Mouse (Mus musculus): Measurements from ENCODE around the gene Dicer1.

Gene Dicer1

DNA sequence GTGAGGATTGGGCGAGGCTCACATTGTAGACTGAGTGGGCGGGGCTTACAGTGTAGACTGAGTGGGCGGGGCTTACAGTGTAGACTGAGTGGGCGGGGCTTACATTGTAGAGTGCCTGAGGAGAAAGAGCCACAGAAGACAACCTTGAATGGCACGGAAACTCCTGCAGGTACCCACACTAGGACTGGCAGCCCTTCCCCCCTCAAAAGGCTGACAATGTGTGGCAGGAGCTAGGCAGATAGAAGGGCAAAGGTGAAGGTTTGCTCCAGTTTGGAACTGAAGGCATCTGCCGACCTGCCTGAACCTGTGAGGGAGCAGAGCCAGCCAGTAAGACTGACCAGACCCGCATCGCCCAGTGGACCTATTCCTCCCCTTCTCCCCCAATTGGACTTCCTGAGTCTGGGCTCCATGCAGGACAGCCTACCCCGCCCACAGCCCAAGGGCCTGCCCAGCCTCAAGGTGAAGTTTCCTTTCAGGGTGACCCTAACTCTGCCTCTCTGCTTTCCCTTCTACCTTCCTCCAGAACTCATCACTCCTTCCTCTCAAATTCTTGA, 74.3 kb downstream of the Dicer1 start:
- 93% methylated on average over 9 of the region's 9 CpGs for WGBS

DNA sequence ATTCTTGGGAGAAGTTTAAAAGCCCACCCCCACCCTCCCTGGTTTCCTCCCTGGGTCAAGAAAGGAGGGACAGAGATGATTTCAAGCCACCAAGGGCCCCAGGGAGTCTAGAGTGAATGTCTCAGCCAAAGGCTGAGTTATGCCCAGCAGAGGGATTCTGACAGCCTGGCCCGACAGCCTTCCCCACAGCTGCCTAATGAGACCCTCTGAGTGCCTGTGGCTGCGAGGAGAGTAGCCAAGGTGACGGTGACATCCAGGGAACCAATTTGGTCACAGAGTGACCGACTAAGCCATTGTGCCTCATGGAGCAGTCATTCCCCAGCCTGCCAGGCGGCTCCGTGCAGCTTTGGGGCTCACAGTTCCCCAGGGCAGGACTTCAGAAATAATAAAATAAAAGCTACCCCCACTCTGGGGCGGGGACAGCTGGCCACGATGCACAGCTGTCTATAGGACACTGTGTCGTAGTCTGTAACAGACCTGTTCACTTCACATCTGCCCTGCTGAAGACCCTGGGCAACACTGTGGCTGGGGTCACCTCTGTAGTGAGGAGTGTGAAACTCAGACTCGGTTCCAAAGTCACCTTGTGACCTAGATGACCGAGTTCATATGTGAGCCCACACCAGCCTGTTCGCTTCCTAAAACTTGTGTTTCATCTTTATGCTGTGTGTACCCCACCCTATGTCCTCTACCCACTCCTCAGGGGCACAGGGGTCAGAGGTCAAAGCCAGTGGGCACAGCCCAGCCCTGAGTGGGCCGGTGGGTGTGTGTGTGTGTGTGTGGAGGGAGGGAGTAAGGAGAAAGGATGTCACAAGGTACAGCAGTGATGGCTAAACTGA, 75.0 kb downstream of the Dicer1 start:
- 78% methylated on average over 13 of the region's 13 CpGs for WGBS

DNA sequence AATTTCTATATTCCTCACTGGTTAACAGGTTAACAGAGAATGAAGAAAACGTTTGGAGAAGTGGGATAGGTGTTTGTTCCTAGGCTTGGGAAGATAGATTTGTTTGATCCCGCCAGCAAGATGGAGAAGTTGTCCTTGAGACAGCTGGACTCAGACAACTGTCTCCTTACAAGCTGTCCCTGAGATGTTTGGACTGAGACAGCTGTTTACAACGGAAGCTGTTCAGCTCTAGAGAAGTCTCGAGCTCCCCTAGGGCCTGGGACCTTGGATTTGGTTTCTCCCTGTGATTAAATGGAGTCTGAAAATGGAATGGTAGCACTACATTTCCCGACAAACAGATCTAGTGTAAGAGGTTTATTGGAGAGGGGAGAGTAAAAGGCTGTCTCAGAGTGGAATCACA, 78.8 kb downstream of the Dicer1 start:
- WGBS = 75% methylated on average over 5 of the region's 5 CpGs

DNA sequence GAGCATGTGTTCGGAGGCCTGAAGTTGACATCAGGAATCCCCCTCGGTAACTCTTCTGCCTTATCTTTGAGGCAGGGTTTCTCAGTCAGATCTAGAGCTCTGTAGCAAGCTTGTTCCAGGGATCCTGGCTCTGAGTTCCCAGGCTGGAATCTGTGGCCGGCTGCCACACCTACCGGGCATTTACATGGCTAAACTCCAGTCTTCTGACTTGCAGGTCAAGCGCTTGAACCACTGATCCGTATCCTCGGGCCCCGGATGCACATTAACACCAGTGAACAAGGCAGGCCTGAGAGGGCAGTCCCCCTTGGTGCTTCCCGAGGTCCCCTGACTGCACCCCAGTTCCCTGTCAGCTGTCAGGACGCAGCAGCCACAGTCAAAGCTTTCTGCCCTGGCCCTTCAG, 79.3 kb downstream of the Dicer1 start:
- WGBS = 77% methylated on average over 10 of the region's 10 CpGs

DNA sequence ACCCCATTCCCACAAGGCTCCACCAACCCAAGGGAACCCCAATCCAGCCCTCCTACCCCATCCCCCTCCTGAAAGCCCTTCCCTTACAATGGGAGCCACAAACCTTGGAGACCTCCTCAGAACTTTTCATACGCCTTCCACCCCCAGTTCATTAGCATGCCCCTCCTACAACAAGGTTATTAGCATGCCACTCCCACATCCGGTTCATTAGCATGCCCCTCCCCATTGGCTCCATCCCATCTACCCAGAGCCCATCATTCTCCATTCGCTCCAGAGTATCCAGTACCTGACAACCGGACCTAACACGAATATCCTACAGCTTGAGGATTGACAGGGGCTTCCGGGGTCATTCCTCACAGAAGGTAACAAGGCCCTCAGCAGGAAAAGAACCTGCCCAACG, 83.9 kb downstream of the Dicer1 start:
- WGBS = 78% methylated on average over 7 of the region's 7 CpGs

DNA sequence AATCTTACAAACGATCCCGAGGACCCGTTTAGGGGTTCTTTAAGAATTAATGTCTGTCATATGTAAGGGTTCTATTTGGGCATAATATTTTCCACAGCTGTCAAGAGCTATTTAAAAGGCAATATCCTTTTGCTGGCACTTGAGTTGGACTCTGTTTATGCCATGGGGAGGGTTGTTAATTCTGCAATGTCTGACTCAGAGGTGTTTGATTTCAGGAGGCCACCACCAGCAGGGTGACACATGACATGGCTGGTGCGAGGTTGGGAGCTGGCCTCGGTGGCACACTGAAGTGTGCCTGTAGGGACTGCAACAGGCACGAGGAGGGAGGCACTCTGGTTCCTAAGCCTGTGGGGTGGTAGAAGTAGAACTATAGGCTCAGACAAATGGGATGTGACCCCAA, 85.8 kb downstream of the Dicer1 start:
- WGBS = 84% methylated on average over 6 of the region's 6 CpGs

DNA sequence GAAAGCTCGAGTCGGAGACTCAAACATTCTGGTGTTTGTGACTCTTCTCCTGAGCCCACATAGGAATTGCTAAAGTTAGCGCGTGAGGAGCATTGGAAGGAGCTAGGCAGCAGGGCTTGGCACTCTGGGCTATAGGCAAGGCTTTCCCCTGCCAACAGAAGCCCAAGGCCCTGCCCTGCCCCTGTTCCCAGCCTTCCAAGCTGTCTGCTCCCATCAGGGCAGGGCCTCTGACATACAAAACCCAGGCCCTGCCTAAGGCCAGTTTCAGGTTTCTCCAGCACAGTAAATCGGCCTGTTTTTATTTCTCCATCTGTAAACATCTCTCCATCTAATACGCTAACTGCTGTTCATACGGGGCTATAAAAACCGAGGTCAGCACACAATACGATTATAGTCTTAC, 86.2 kb downstream of the Dicer1 start:
- WGBS = 82% methylated on average over 9 of the region's 9 CpGs

DNA sequence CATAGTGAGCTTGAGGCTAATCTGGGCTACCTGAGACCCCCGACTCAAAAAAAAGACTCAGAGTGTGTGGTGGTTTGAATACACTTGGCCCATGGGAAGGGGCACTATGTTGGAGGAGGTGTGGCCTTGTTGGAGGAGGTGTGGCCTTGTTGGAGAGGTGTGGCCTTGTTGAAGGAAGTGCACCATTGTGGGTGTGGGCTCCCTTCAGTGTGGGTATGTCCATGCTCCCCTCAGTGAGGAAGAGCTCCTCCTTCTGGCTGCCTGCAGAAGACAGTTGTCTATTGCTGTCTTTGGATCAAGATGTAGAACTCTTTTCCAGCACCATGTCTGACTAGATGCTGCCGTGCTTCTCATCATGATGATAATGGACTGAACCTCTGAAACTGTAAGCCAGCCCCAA, 95.6 kb downstream of the Dicer1 start:
- WGBS = 95% methylated on average over 2 of the region's 2 CpGs

DNA sequence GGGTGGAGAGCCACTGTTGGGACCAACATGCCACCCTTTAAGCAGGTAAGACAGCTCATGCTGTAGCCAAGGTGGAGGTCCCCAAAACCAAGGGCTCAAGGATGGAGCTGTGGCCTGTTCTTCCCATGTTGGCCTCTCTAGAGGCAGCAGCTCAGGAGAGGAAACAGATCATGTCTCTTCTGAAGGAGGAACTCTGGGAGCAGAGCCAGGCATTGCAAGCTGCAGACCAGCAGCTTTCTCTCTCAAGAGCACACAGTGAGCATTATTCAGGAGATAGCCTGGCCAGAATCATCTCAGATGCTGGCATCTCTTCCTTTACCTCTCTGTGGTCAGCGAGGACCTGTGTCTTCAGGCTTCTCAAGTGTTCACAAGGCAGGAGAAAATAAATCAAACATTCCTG, 96.7 kb downstream of the Dicer1 start:
- WGBS = 52% methylated on average over 1 of the region's 1 CpGs

DNA sequence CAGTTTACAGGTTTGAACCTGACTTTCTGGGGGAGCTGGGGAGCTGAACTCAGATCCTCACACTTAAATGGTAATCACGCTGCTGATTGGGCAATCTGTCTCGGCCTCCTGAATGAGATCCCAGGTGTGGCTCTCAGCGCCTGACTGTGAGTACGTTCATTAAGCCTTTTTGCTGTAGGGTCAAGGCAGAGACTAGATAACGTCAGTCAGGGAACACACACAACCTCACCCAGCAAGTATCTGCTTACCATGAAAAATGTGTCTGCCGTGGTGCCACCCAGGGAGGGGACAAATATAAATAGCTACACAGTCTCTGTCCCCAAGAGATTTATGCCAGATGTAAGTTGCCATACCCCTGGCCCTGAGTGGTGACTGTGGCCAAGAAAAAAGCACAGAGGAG, 99.7 kb downstream of the Dicer1 start:
- WGBS = 81% methylated on average over 6 of the region's 6 CpGs

DNA sequence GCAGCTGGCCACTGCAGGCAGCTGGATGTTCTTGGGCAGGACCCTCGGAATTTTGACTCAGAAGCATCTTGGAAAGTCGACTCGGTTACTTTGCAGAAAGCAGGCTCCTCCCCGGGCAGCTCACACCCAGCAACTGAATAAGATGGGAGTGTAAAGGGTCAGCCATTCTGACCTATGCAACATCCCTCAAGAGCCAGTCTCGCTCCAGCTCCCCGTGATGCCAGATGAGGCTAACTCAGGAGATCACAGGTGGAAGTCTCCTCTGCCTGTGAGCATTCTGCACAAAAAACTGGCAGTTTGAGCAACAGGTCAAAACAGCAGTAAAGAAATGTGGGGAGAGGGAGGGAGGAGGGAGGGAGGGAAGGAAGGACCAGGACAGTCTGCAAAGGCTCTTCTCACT, 100.5 kb downstream of the Dicer1 start:
- 59% methylated on average over 6 of the region's 6 CpGs for WGBS

DNA sequence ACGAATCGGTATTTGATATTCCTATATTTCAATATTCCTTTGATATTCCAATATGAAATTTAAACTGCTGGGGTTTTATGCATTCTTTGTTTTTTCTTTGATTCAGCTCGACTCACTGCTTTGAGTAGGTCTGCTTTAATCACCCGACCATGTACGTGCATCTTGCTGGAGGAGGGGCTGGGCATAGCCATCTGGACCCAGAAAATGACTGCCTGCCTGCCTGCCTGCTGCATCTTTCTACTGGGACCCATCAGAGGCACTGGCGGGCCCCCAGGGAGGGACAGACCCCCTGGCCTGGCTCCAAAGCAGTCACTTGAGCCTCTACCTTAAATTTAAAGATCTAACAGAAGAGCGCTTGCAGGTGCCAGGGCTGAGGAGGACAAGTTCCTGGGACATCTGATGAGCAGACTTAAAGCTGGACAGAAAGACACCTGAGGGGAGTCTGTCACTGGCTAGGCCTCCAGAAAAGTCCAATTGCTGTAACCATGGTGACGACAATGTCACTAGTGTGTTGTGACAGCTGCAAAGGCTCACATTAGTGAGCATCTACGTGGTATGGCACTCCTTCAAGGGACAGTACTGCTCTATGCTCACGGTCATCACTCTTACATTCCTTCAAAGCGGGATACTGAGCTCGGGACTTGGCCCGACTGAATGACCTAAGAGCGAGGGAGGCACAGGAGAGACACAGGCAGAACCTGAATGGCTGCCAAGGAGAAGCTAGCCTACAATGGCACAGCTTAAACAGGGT, 101.1 kb downstream of the Dicer1 start:
- 65% methylated on average over 14 of the region's 14 CpGs for WGBS

DNA sequence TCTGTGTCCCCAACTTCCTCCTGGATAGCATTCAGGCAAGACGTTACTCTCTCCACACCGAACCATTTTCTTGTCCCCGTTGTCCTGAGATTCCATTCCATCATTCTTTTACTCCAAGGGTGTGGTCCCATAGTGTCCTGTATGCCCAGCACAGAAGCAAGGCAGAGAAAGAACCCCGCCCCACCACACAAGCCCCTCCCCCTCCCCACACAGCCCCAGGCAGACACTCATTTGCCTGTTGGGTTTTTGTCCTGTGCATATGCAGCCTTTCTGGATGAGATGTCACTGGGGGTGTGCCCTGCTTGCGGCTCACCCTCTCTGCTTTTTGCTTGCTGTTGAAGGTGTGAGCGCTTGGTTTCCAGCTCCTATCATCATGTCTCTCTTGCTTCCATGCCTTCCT, 103.4 kb downstream of the Dicer1 start:
- 94% methylated on average over 6 of the region's 6 CpGs for WGBS

DNA sequence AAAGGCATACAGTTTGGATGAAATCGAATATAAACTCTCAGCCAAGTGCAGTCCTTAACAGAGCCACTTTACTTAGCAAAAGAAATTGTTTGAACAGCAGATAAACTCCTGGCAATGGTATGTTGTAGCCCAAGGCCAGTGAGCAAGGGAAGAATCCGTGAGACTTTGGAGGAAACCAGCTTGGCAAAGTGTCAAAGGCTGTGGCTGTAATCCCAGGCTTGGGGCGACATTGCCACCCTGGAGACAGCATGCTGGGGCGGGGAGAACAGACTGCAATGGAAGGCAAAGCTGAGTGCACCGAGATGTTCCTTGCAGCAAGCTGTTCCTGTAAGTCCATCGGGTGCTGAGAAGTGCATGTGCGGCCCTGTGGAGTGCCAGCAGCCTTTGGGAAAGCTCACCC, 109.4 kb downstream of the Dicer1 start:
- 41% methylated on average over 7 of the region's 7 CpGs for WGBS

DNA sequence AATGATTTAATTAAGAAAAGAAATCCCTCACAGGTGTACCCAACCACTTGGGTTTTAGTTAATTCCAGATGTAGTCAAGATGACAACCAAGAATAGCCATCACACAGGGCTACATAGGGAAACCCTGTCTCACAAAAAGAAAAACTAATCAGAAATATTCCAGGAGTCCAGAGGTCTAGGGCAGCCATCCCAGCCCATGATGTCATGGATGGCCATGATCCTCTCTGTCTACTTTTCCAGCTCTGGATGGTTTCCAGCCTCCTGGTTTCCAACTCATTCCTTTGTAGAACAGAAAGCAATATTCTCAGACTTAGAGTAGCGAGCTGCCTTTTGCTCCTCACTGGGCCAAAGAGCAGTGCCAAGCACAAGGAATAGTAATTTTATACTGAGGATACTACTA, 110.8 kb downstream of the Dicer1 start:
- 85% methylated on average over 1 of the region's 1 CpGs for WGBS

DNA sequence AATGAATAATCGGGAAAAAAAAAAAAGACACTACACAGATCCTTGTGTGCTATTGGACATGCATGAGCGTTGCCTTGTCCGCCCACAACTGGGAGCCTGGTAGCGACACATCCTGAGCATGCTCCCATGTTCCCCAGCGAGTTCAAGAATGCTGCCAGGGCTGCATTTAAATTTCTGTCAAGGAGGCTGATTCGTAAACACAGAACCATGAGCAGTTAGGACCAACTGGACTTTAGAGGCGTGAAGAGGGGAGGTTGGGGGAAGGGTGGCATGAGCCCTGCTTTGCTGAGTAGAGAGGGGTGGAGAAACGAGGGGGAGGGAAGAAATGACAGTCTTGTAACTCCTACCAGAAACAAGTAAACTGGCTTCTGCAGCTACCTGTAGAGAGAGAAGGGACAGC, 113.6 kb downstream of the Dicer1 start:
- WGBS = 51% methylated on average over 8 of the region's 8 CpGs

All from cerebral cortex, adult 2 months (tissue).